Mouse (Mus musculus) intestine, embryonic 16.5 days (tissue): ENCODE measurements around the gene Hist1h1c. TPM values are rescaled to one million over a fixed set of nuclear protein-coding genes. Genes with fewer than 3 reads are reported as not detected.

Source experiments
- ATAC-seq: fragments of 200-750 bp; cut with Nextera tagmentation; 2 replicates; pipeline ENCODE4 v1.8.0; 2017; ENCODE audit warnings: moderate TSS enrichment, moderate library complexity
- H3K27ac ChIP-seq: fragments of 300-500 bp; sonication (generic); 2 replicates; pipeline ENCODE4 v1.5.1; 2014; ENCODE audit warnings: mild to moderate bottlenecking, low read length
- H3K27me3 ChIP-seq: fragments of 300-500 bp; sonication (generic); replicated peaks from 2 replicates; pipeline ENCODE4 v1.6.1; 2014; ENCODE audit warnings: low read length, control low read depth, mixed read lengths; ENCODE audit not compliant: control insufficient read depth, insufficient read depth
- H3K36me3 ChIP-seq: fragments of 300-500 bp; sonication (generic); 2 replicates; pipeline ENCODE4 v1.6.1; 2014; ENCODE audit warnings: low read length, control low read depth; ENCODE audit not compliant: control insufficient read depth, insufficient read depth
- H3K4me1 ChIP-seq: fragments of 300-500 bp; sonication (generic); 2 replicates; pipeline ENCODE4 v1.6.1; 2014; ENCODE audit warnings: low read length, control low read depth, mixed read lengths; ENCODE audit not compliant: control insufficient read depth, insufficient read depth
- H3K4me2 ChIP-seq: fragments of 300-500 bp; sonication (generic); 2 replicates; pipeline ENCODE4 v1.6.1; 2014; ENCODE audit warnings: low read depth, low read length, control low read depth
- H3K4me3 ChIP-seq: fragments of 300-500 bp; sonication (generic); 2 replicates; pipeline ENCODE4 v1.5.1; 2014; ENCODE audit warnings: mild to moderate bottlenecking, low read length
- H3K9ac ChIP-seq: fragments of 300-500 bp; sonication (generic); 2 replicates; pipeline ENCODE4 v1.6.1; 2014; ENCODE audit warnings: low read depth, low read length
- H3K9me3 ChIP-seq: fragments of 300-500 bp; sonication (generic); 2 replicates; pipeline ENCODE4 v1.6.1; 2016; ENCODE audit warnings: low read length, control low read depth; ENCODE audit not compliant: control insufficient read depth
- WGBS: fragments of 180-500 bp; shearing (Covaris S2); extraction: QIAGEN DNeasy Blood & Tissue Kit; methylation state at CpG from one replicate; pipeline ENCODE4 v1.1.7; 2014; 5-methylcytosine and 5-hydroxymethylcytosine counted together
- microRNA-seq: library from miRNA; unstranded; fragments of <30 nt; microRNA quantifications from one replicate; pipeline ENCODE4, GENCODE M21; 2016
- polyA plus RNA-seq: library from polyadenylated mRNA; unstranded; fragments of >200 nt; fragmentation: Nextera tagmentation; extraction: Ambion mirVana; gene quantifications from 2 replicates; pipeline ENCODE4 v1.2.1, GENCODE M21; 2015

Gene Hist1h1c
- polyA plus RNA-seq, 1 experiment from 2014 or later = 35.3 TPM

- Histone ChIP-seq H3K9me3 (no peaks in the 10 kb centered on the region), H3K36me3 (no peaks in the 10 kb centered on the region), H3K9ac (no peak overlapping the region), H3K4me1 (no peaks in the 10 kb centered on the region), H3K27me3 (no peaks in the 10 kb centered on the region), H3K4me3 (no peak overlapping the region), H3K4me2 (no peak overlapping the region), H3K27ac (no peak overlapping the region)
- ATAC-seq = no peak
- WGBS = 71% methylated on average over 4 of the region's 4 CpGs
Observed at GRCm38 (mm10) chr13:23779025-23779424, 40.4 kb downstream of the Hist1h1c start.

Small RNAs within 50 kb of the gene (microRNA-seq; reads per million reads assigned to microRNA genes)
- gene Gm44314 (not detected), gene Gm44484 (not detected)

Other genes with a start within 250 kb of the Hist1h1c start
- 0.12 TPM in 2 replicates for gene Btn2a2, start 250.0 kb upstream of the Hist1h1c start, polyA plus RNA-seq
- gene Hist1h4h, start 207.8 kb upstream of the Hist1h1c start, polyA plus RNA-seq = 3.5 and 3.7 TPM in 2 replicates
- 2.5 and 3.6 TPM in 2 replicates for gene Hist1h2af, start 204.9 kb upstream of the Hist1h1c start, polyA plus RNA-seq
- gene Hist1h3g, start 203.4 kb upstream of the Hist1h1c start, polyA plus RNA-seq = 2.6 and 3.7 TPM in 2 replicates
- 0.65 and 0.94 TPM in 2 replicates for gene Hist1h2bh, start 195.4 kb upstream of the Hist1h1c start, polyA plus RNA-seq
- 0.44 and 0.60 TPM in 2 replicates for gene Hist1h3f, start 194.8 kb upstream of the Hist1h1c start, polyA plus RNA-seq
- gene Hist1h4f, start 187.2 kb upstream of the Hist1h1c start, polyA plus RNA-seq = 0.68 and 0.98 TPM in 2 replicates
- gene Hist1h1d, start 185.5 kb upstream of the Hist1h1c start, polyA plus RNA-seq = 0.28 and 0.42 TPM in 2 replicates
- gene Hist1h3e, start 176.4 kb upstream of the Hist1h1c start, polyA plus RNA-seq = 2.7 and 4.1 TPM in 2 replicates
- 39.1 and 46.5 TPM in 2 replicates for gene Hist1h2ae, start 167.6 kb upstream of the Hist1h1c start, polyA plus RNA-seq
- gene Hist1h2bg, start 167.4 kb upstream of the Hist1h1c start, polyA plus RNA-seq = 8.7 and 8.8 TPM in 2 replicates
- gene Hist1h2bf, start 164.6 kb upstream of the Hist1h1c start, polyA plus RNA-seq = 0.62 and 2.1 TPM in 2 replicates
- gene Hist1h2ad, start 164.4 kb upstream of the Hist1h1c start, polyA plus RNA-seq = 0.65 and 2.7 TPM in 2 replicates
- gene Hist1h3d, start 163.0 kb upstream of the Hist1h1c start, polyA plus RNA-seq = 3.8 and 4.8 TPM in 2 replicates
- gene Hist1h4d, start 157.2 kb upstream of the Hist1h1c start, polyA plus RNA-seq = 61.7 and 73.9 TPM in 2 replicates
- gene Hist1h2be, start 117.7 kb upstream of the Hist1h1c start, polyA plus RNA-seq = 1.4 and 2.3 TPM in 2 replicates
- gene Hist1h1e, start 116.2 kb upstream of the Hist1h1c start, polyA plus RNA-seq = 10.4 and 13.7 TPM in 2 replicates
- 0.94 and 1.0 TPM in 2 replicates for gene Hist1h2ac, start 54.9 kb upstream of the Hist1h1c start, polyA plus RNA-seq
- gene Hist1h2bc, start 54.6 kb upstream of the Hist1h1c start, polyA plus RNA-seq = 101 and 110 TPM in 2 replicates
- 0.15 and 0.20 TPM in 2 replicates for gene Hist1h1t, start 43.0 kb upstream of the Hist1h1c start, polyA plus RNA-seq
- gene Hist1h4c, start 40.4 kb upstream of the Hist1h1c start, polyA plus RNA-seq = 2.9 and 3.1 TPM in 2 replicates
- gene Hfe, start 28.0 kb upstream of the Hist1h1c start, polyA plus RNA-seq = 8.5 and 9.7 TPM in 2 replicates
- 3.2 and 4.9 TPM in 2 replicates for gene Hist1h3c, start 6.8 kb downstream of the Hist1h1c start, polyA plus RNA-seq
- gene Hist1h2bb, start 7.9 kb downstream of the Hist1h1c start, polyA plus RNA-seq = 1.7 and 2.0 TPM in 2 replicates
- gene Hist1h2ab, start 12.3 kb downstream of the Hist1h1c start, polyA plus RNA-seq = 16.9 and 20.0 TPM in 2 replicates
- 4.7 and 7.4 TPM in 2 replicates for gene Hist1h3b, start 13.5 kb downstream of the Hist1h1c start, polyA plus RNA-seq
- gene Hist1h4b, start 18.2 kb downstream of the Hist1h1c start, polyA plus RNA-seq = 1.4 and 2.1 TPM in 2 replicates
- gene Hist1h4a, start 22.4 kb downstream of the Hist1h1c start, polyA plus RNA-seq = 0.60 TPM in 1 of 2 replicates, not detected in the other
- 3.1 and 4.2 TPM in 2 replicates for gene Hist1h3a, start 23.6 kb downstream of the Hist1h1c start, polyA plus RNA-seq
- gene Hist1h1a, start 24.9 kb downstream of the Hist1h1c start, polyA plus RNA-seq = 0.38 and 0.99 TPM in 2 replicates
- 0.11 and 0.12 TPM in 2 replicates for gene Trim38, start 31.1 kb downstream of the Hist1h1c start, polyA plus RNA-seq
- gene Slc17a2, start 68.2 kb downstream of the Hist1h1c start, polyA plus RNA-seq = 0.11 TPM in 1 of 2 replicates, not detected in the other
- gene Slc17a3, start 100.6 kb downstream of the Hist1h1c start, polyA plus RNA-seq = 0.22 and 0.35 TPM in 2 replicates
- gene Slc17a1, start 128.9 kb downstream of the Hist1h1c start, polyA plus RNA-seq = 0.77 and 0.97 TPM in 2 replicates
- 24.8 and 31.7 TPM in 2 replicates for gene Slc17a4, start 176.2 kb downstream of the Hist1h1c start, polyA plus RNA-seq
- not detected in 2 replicates for gene Hist1h2ba, start 195.3 kb downstream of the Hist1h1c start, polyA plus RNA-seq
- not detected in 2 replicates for gene Hist1h2aa, start 195.7 kb downstream of the Hist1h1c start, polyA plus RNA-seq